Mouse (Mus musculus) ES-E14 (cell line): ENCODE measurements around the gene Flt3.

Experiments
- HCFC1 ChIP-seq: IDR thresholded peaks from 2 replicates; pipeline ENCODE4 v1.6.1; 2012; ENCODE audit warnings: low read length, inconsistent platforms, borderline replicate concordance; ENCODE audit not compliant: insufficient read depth
- ZC3H11A ChIP-seq: IDR thresholded peaks from 2 replicates; pipeline ENCODE4 v1.6.1; 2012; ENCODE audit warnings: low read depth, mild to moderate bottlenecking, inconsistent platforms, low read length, borderline replicate concordance
- ZNF384 ChIP-seq: IDR thresholded peaks from 2 replicates; pipeline ENCODE4 v1.6.1; 2012; ENCODE audit warnings: low read depth, low read length, inconsistent platforms

GRCm38 (mm10) chr5:147401024-147401423 lies 735 bp upstream of the Flt3 start:
- no peak for TF ChIP-seq ZC3H11A
- no peak for TF ChIP-seq ZNF384
- no peak for TF ChIP-seq HCFC1
